Mouse (Mus musculus): ENCODE results near the gene B3gntl1.

Gene B3gntl1

GRCm38 (mm10) chr11:121649900-121650299 is 23.1 kb downstream of the B3gntl1 start:
- in situ Hi-C loops (cut with MboI, MseI): loop anchor here (5.0 kb wide), 1 partner anchor 157 kb away; no protein-coding TSS in a partner anchor

- in situ Hi-C loops (cut with MboI, MseI): no loop called here
Observed at GRCm38 (mm10) chr11:121648166-121648565, 24.8 kb downstream of the B3gntl1 start.

- in situ Hi-C loops (cut with MboI, MseI): no loop called here
Observed at GRCm38 (mm10) chr11:121647321-121647720, 25.6 kb downstream of the B3gntl1 start.

GRCm38 (mm10) chr11:121645394-121645793 is 27.6 kb downstream of the B3gntl1 start:
- in situ Hi-C loops (cut with MboI, MseI): no loop called here

GRCm38 (mm10) chr11:121641501-121642145 is 31.3 kb downstream of the B3gntl1 start:
- in situ Hi-C loops (cut with MboI, MseI): no loop called here

GRCm38 (mm10) chr11:121636646-121637045 is 36.3 kb downstream of the B3gntl1 start:
- in situ Hi-C loops (cut with MboI, MseI): no loop called here

GRCm38 (mm10) chr11:121631410-121631809 is 41.5 kb downstream of the B3gntl1 start:
- in situ Hi-C loops (cut with MboI, MseI): no loop called here

- in situ Hi-C loops (cut with MboI, MseI): no loop called here
Observed at GRCm38 (mm10) chr11:121630406-121630805, 42.5 kb downstream of the B3gntl1 start.

GRCm38 (mm10) chr11:121629529-121629928 is 43.4 kb downstream of the B3gntl1 start:
- in situ Hi-C loops (cut with MboI, MseI): no loop called here

GRCm38 (mm10) chr11:121627521-121627920 is 45.4 kb downstream of the B3gntl1 start:
- in situ Hi-C loops (cut with MboI, MseI): no loop called here

- in situ Hi-C loops (cut with MboI, MseI): no loop called here
Observed at GRCm38 (mm10) chr11:121625007-121625406, 47.9 kb downstream of the B3gntl1 start.

GRCm38 (mm10) chr11:121617371-121617770 is 55.6 kb downstream of the B3gntl1 start:
- in situ Hi-C loops (cut with MboI, MseI): no loop called here

GRCm38 (mm10) chr11:121616501-121616900 is 56.5 kb downstream of the B3gntl1 start:
- in situ Hi-C loops (cut with MboI, MseI): no loop called here

- in situ Hi-C loops (cut with MboI, MseI): no loop called here
Observed at GRCm38 (mm10) chr11:121615961-121616485, 56.9 kb downstream of the B3gntl1 start.

GRCm38 (mm10) chr11:121610976-121611375 is 62.0 kb downstream of the B3gntl1 start:
- in situ Hi-C loops (cut with MboI, MseI): no loop called here

- in situ Hi-C loops (cut with MboI, MseI): no loop called here
Observed at GRCm38 (mm10) chr11:121605604-121606003, 67.3 kb downstream of the B3gntl1 start.

GRCm38 (mm10) chr11:121601422-121601821 is 71.5 kb downstream of the B3gntl1 start:
- in situ Hi-C loops (cut with MboI, MseI): no loop called here

GRCm38 (mm10) chr11:121597254-121597653 is 75.7 kb downstream of the B3gntl1 start:
- in situ Hi-C loops (cut with MboI, MseI): no loop called here

GRCm38 (mm10) chr11:121581856-121582255 is 91.1 kb downstream of the B3gntl1 start:
- in situ Hi-C loops (cut with MboI, MseI): no loop called here

All from T-helper 2 cell (primary cell).